Mouse (Mus musculus) heart, embryonic 15.5 days (tissue): ENCODE results near the gene Utp11. TPM values are rescaled to one million over a fixed set of nuclear protein-coding genes. Genes with fewer than 3 reads are reported as not detected.

ENCODE experiments used
- ATAC-seq: fragments of 200-750 bp; cut with Nextera tagmentation; replicated peaks from 2 replicates; pipeline ENCODE4 v1.8.0; 2017; ENCODE audit warnings: low read depth, moderate TSS enrichment; ENCODE audit not compliant: insufficient number of reproducible peaks, insufficient read depth, low FRiP score
- H3K27ac ChIP-seq: fragments of 300-500 bp; sonication (generic); 2 replicates; pipeline ENCODE4 v1.5.1; 2015; ENCODE audit warnings: mild to moderate bottlenecking, inconsistent platforms
- H3K27me3 ChIP-seq: fragments of 300-500 bp; sonication (generic); 2 replicates; pipeline ENCODE4 v1.6.1; 2015; ENCODE audit warnings: inconsistent platforms
- H3K36me3 ChIP-seq: fragments of 300-500 bp; sonication (generic); 2 replicates; pipeline ENCODE4 v1.6.1; 2015; ENCODE audit warnings: mild to moderate bottlenecking, inconsistent platforms
- H3K4me1 ChIP-seq: fragments of 300-500 bp; sonication (generic); replicated peaks from 2 replicates; pipeline ENCODE4 v1.6.1; 2015; ENCODE audit warnings: inconsistent platforms
- H3K4me2 ChIP-seq: fragments of 300-500 bp; sonication (generic); 2 replicates; pipeline ENCODE4 v1.6.1; 2015; ENCODE audit warnings: inconsistent platforms, mild to moderate bottlenecking, moderate library complexity
- H3K4me3 ChIP-seq: fragments of 300-500 bp; sonication (generic); 2 replicates; pipeline ENCODE4 v1.5.1; 2015; ENCODE audit warnings: mild to moderate bottlenecking, inconsistent platforms
- H3K9ac ChIP-seq: fragments of 300-500 bp; sonication (generic); 2 replicates; pipeline ENCODE4 v1.6.1; 2015; ENCODE audit warnings: mild to moderate bottlenecking, inconsistent platforms
- H3K9me3 ChIP-seq: fragments of 300-500 bp; sonication (generic); replicated peaks from 2 replicates; pipeline ENCODE4 v1.6.1; 2016; ENCODE audit warnings: inconsistent platforms
- WGBS: fragments of 180-500 bp; shearing (Covaris S2); methylation state at CpG from one replicate; pipeline ENCODE4 v1.1.7; 2015; ENCODE audit warnings: mixed read lengths; 5-methylcytosine and 5-hydroxymethylcytosine counted together
- polyA plus RNA-seq: library from polyadenylated mRNA; unstranded; fragments of >200 nt; fragmentation: Nextera tagmentation; extraction: Ambion mirVana; gene quantifications from 2 replicates; pipeline ENCODE4 v1.2.1, GENCODE M21; 2015

Utp11 gene
- polyA plus RNA-seq = 42.6 and 47.5 TPM in 2 replicates

DNA sequence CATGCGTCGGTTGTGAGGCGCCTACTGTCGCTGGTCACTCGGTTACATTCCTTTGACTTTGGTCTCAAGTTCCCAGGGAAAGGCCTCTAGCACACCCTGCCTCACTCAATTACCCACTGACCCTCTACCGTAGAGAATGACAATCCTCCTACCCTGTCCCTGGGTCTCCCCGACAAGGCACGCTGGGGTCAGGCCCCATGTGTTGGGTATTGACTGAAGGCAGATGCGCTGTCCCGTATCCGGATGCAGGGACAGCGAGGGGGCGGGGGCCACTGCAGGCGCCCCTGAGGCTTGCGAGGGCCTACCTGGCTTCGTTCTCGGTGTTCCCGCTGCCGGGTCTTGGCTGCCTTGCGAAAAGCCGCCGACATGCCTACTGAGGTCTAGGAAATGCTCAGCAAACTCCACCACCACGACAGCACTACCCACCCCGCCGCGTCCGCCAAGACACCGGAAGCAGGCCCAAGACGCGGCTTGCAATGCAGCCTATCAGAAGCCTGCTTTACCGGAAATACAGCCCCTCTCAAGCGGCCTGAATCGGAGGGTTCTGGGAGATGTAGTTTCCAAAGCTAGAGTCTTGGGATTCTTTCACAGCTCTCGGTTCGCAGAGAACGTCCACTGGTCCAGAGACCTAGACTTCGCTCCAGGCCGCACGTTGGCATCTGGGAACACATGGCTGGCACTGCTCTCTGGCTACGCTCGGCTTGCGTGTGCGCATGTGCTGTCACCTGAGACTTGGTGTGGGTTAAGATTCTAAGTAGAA is at the start of gene Utp11:
Utp11 (minus strand) TSS at position 466 of the 760 bp plus-strand sequence.
- peak within 1 kb of the TSS; percentile 77 for H3K27ac ChIP-seq
- peak within 1 kb of the TSS; percentile 72 for H3K4me2 ChIP-seq
- no peaks in the 10 kb centered on the region for H3K9me3 ChIP-seq
- peak within 1 kb of the TSS; percentile 78 for H3K4me3 ChIP-seq
- H3K4me1 ChIP-seq = peaks cover 21% of the 10 kb centered on the region
- 0 out of 2 replicates have a peak, but pooled peaks cover 11% of the 10 kb centered on the region for H3K27me3 ChIP-seq
- under 1% methylated on average over 43 of the region's 43 CpGs for WGBS
- ATAC-seq = peak; percentile 90
- H3K9ac ChIP-seq = peak within 1 kb of the TSS; percentile 87
- no peaks in the 10 kb centered on the region for H3K36me3 ChIP-seq

DNA sequence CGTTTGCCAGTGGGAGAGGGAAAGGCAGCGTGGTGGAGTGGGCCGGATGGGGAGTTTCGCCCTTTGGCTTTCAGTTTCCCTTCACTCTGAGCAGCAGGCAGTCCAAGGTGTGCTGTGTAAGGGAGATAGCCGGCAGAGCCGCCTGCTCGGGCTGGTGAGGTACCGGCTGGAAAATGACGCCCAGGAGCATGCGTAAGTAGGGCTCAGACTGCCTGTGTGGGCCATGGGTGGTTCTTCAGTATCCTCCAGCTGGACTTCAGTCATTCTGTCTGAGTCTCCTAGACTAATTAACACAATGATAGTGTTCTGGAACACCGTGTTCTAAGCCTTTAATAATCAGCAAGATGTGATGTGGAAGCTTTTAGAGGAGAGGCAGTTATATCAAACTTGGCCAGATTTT is 49.4 kb upstream of the Utp11 start:
- no peaks in the 10 kb centered on the region for H3K27me3 ChIP-seq
- no peak for ATAC-seq
- no peak overlapping the region for H3K27ac ChIP-seq
- no peak overlapping the region for H3K4me3 ChIP-seq
- peak overlapping the region; percentile 83; the same call in 1 of the 2 replicates for H3K4me2 ChIP-seq
- no peak overlapping the region for H3K9ac ChIP-seq
- peaks cover 9% of the 10 kb centered on the region for H3K4me1 ChIP-seq
- no peaks in the 10 kb centered on the region for H3K36me3 ChIP-seq
- 82% methylated on average over 11 of the region's 11 CpGs for WGBS
- no peaks in the 10 kb centered on the region for H3K9me3 ChIP-seq

GRCm38 (mm10) chr4:124741376-124742343 is 48.3 kb upstream of the Utp11 start, which contains the start of gene Inpp5b:
TSS of gene Inpp5b (plus strand) at chr4:124741850.
- H3K9me3 ChIP-seq = no peaks in the 10 kb centered on the region
- peak within 1 kb of the TSS; percentile 69 for H3K9ac ChIP-seq
- 14% methylated on average over 25 of the region's 25 CpGs for WGBS
- no peaks in the 10 kb centered on the region for H3K27me3 ChIP-seq
- peak; percentile 78 for ATAC-seq
- H3K27ac ChIP-seq = peak within 1 kb of the TSS; percentile 30; the same call in 1 of the 2 replicates
- H3K4me3 ChIP-seq = peak within 1 kb of the TSS; percentile 70
- H3K4me2 ChIP-seq = peak within 1 kb of the TSS; percentile 83
- H3K36me3 ChIP-seq = no peaks in the 10 kb centered on the region
- peaks cover 9% of the 10 kb centered on the region for H3K4me1 ChIP-seq

GRCm38 (mm10) chr4:124738783-124739182 is 45.4 kb upstream of the Utp11 start:
- H3K4me1 ChIP-seq = peaks cover 9% of the 10 kb centered on the region
- no peak overlapping the region for H3K4me2 ChIP-seq
- ATAC-seq = no peak
- H3K36me3 ChIP-seq = peaks cover under 1% of the 10 kb centered on the region; the same call in 1 of the 2 replicates
- WGBS = 64% methylated on average over 1 of the region's 1 CpGs
- H3K27ac ChIP-seq = no peak overlapping the region
- H3K4me3 ChIP-seq = no peak overlapping the region
- H3K9me3 ChIP-seq = no peaks in the 10 kb centered on the region
- no peaks in the 10 kb centered on the region for H3K27me3 ChIP-seq
- no peak overlapping the region for H3K9ac ChIP-seq

- peaks cover 8% of the 10 kb centered on the region for H3K36me3 ChIP-seq
- H3K4me2 ChIP-seq = no peak overlapping the region
- H3K9ac ChIP-seq = no peak overlapping the region
- 42% methylated on average over 4 of the region's 4 CpGs for WGBS
- H3K27me3 ChIP-seq = no peaks in the 10 kb centered on the region
- H3K27ac ChIP-seq = no peak overlapping the region
- H3K9me3 ChIP-seq = no peaks in the 10 kb centered on the region
- H3K4me1 ChIP-seq = peaks cover 9% of the 10 kb centered on the region
- H3K4me3 ChIP-seq = no peak overlapping the region
- ATAC-seq = no peak
These were observed 44.6 kb upstream of the Utp11 start for GRCm38 (mm10) chr4:124738013-124738412.

DNA sequence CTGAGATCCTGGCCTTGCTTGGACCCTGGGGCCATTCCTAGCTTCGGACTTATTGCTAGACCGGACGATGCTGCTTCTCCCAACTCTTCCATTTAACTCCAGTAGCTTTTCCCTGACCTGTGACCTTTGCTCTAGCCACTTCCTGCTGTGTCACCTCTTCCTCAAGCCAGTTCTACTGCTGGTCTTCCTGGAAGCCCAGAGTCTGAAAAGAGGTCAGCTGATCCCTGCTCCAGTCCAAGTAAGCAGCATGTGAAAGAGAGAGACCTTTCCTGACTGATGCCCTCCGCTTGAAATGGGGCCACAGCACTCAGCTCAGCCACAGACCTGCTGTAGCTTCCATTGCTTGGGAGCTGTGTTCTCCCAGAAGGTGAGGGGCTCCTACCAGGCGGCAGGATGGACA is 44.1 kb upstream of the Utp11 start:
- Histone ChIP-seq H3K4me2 (no peak overlapping the region), H3K4me1 (peaks cover 9% of the 10 kb centered on the region), H3K9me3 (no peaks in the 10 kb centered on the region), H3K9ac (no peak overlapping the region), H3K27ac (no peak overlapping the region), H3K36me3 (peaks cover 13% of the 10 kb centered on the region), H3K4me3 (no peak overlapping the region), H3K27me3 (no peaks in the 10 kb centered on the region)
- ATAC-seq = no peak
- WGBS = 67% methylated on average over 5 of the region's 5 CpGs

DNA sequence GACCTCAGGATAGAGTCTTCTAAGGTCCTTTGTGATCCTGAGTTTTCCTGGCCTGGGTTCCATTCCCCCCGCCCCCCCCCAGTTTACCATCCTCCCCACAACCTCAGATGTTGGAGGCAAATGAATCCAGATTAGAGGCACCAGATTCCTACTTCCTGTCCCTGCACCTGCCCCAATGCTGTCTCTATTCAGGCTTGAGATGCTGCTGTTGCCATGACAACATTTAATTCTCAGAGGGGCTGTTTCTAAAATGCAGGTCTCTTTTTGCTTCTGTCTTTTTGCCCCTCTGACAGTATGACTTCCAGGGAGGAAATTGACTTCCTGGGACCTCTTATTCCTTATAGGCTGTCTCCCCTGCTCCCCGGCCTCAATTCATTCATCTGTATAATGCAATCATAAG is 43.6 kb upstream of the Utp11 start:
- no peak for ATAC-seq
- Histone ChIP-seq H3K36me3 (peaks cover 16% of the 10 kb centered on the region), H3K27ac (no peak overlapping the region), H3K4me2 (no peak overlapping the region), H3K27me3 (no peaks in the 10 kb centered on the region), H3K9me3 (no peaks in the 10 kb centered on the region), H3K4me3 (no peak overlapping the region), H3K9ac (no peak overlapping the region), H3K4me1 (peaks cover 4% of the 10 kb centered on the region)
- WGBS = 60% methylated on average over 2 of the region's 2 CpGs

GRCm38 (mm10) chr4:124726121-124726520 is 32.7 kb upstream of the Utp11 start:
- no peak overlapping the region for H3K9ac ChIP-seq
- H3K9me3 ChIP-seq = no peaks in the 10 kb centered on the region
- H3K4me1 ChIP-seq = no peaks in the 10 kb centered on the region
- H3K4me3 ChIP-seq = no peak overlapping the region
- H3K4me2 ChIP-seq = no peak overlapping the region
- H3K36me3 ChIP-seq = peaks cover 95% of the 10 kb centered on the region
- ATAC-seq = no peak
- WGBS = 93% methylated on average over 6 of the region's 6 CpGs
- no peak overlapping the region for H3K27ac ChIP-seq
- no peaks in the 10 kb centered on the region for H3K27me3 ChIP-seq

DNA sequence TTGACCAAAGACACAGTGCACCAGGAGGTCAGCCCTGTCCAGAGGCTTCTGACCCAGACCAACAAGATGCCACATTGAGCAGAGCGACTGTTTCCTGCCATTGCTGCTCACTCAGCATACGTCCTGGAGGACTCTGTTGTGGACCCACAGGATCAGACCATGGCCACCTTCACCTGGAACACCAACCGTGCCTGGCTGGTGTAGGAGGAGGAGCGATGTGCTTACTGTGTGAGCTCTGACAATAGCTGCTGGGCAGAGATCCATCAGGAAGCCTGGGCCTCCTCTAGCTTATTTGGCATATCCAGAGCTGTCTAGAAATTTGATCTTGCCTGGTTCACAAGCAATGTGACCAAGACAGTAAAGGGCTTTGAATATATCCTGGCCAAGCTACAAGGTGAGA is 25.7 kb upstream of the Utp11 start:
- Histone ChIP-seq H3K27ac (no peak overlapping the region), H3K9ac (no peak overlapping the region), H3K9me3 (no peaks in the 10 kb centered on the region), H3K4me1 (peaks cover 17% of the 10 kb centered on the region), H3K4me2 (no peak overlapping the region), H3K4me3 (no peak overlapping the region), H3K27me3 (no peaks in the 10 kb centered on the region), H3K36me3 (peaks cover 74% of the 10 kb centered on the region)
- WGBS = 95% methylated on average over 4 of the region's 4 CpGs
- no peak for ATAC-seq

DNA sequence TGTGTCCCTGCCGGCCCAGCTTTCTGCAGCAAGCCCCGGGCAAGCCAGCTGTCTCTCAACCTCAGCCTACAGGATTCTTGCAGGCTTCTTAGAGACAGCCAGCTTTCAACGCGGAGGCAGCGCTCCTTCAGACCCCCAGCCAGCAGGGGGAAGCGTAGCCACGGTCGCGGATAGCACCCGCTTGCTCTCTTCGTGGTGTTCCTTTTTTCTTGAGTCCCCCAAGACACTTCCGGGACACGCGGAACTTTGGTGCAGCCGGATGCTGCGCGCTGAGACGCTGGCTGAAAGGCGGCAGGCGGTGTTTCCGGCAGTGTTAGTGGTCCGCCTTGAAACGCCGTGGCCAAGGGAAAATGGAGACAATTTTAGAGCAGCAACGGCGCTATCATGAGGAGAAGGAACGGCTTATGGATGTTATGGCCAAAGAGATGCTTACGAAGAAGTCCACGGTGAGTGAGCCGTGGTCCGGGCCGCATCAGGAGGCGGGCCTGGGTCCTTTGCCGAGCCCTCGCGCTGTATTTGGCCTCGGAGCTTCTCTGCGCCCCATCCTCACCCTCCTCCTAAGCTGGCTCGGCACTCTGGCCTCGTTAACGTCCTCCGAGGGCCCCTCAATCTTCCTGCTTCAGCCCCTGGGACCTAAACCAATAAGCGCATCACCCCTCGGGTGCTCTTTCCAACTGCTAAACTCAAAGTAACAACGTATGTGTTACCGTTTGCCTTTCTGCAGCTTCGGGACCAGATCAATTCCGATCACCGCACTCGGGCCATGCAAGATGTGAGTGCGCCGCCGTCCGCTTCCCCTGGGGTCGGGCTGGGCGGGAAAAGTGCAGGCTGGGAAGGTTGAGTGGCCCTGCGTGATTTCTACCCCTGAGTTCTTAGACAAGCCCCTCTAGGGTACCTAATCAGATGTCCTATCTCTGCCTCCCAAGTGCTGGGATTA is 21.4 kb upstream of the Utp11 start, which contains the start of gene Sf3a3:
Sf3a3 (plus strand) TSS at position 232 of the 937 bp plus-strand sequence.
- Histone ChIP-seq H3K9ac (peak within 1 kb of the TSS; percentile 91), H3K4me1 (peaks cover 24% of the 10 kb centered on the region), H3K4me3 (peak within 1 kb of the TSS; percentile 84), H3K36me3 (peaks cover 34% of the 10 kb centered on the region), H3K9me3 (no peaks in the 10 kb centered on the region), H3K4me2 (peak within 1 kb of the TSS; percentile 91), H3K27me3 (no peaks in the 10 kb centered on the region), H3K27ac (peak within 1 kb of the TSS; percentile 66)
- WGBS = under 1% methylated on average over 57 of the region's 57 CpGs
- peak; percentile 85 for ATAC-seq
